Mouse (Mus musculus) lung, postnatal 0 days (tissue): ENCODE results near the gene Rapgef2. TPM values are rescaled to one million over a fixed set of nuclear protein-coding genes. Genes with fewer than 3 reads are reported as not detected.

Source experiments
- ATAC-seq: fragments of 200-750 bp; cut with Nextera tagmentation; 2 replicates; pipeline ENCODE4 v1.8.0; 2017; ENCODE audit warnings: moderate library complexity
- DNase-seq: peaks from one replicate; pipeline ENCODE4 v3.0.0-alpha.2; 2016; ENCODE audit warnings: low spot score
- H3K27ac ChIP-seq: fragments of 300-500 bp; sonication (generic); 2 replicates; pipeline ENCODE4 v1.5.1; 2014; ENCODE audit warnings: antibody characterized with exemption, mild to moderate bottlenecking, low read length, mixed read lengths
- H3K27me3 ChIP-seq: fragments of 300-500 bp; sonication (generic); replicated peaks from 2 replicates; pipeline ENCODE4 v1.6.1; 2014; ENCODE audit warnings: low read length, mixed read lengths; ENCODE audit not compliant: insufficient read depth
- H3K36me3 ChIP-seq: fragments of 300-500 bp; sonication (generic); 2 replicates; pipeline ENCODE4 v1.6.1; 2014; ENCODE audit warnings: low read length, mixed read lengths; ENCODE audit not compliant: insufficient read depth
- H3K4me1 ChIP-seq: fragments of 300-500 bp; sonication (generic); 2 replicates; pipeline ENCODE4 v1.6.1; 2014; ENCODE audit warnings: antibody characterized with exemption, low read depth, low read length, mixed read lengths; ENCODE audit not compliant: insufficient read depth
- H3K4me2 ChIP-seq: fragments of 300-500 bp; sonication (generic); replicated peaks from 2 replicates; pipeline ENCODE4 v1.6.1; 2014; ENCODE audit warnings: low read depth, mild to moderate bottlenecking, low read length, moderate library complexity, mixed read lengths
- H3K4me3 ChIP-seq: fragments of 300-500 bp; sonication (generic); 2 replicates; pipeline ENCODE4 v1.5.1; 2014; ENCODE audit warnings: low read depth, low read length
- H3K9ac ChIP-seq: fragments of 300-500 bp; sonication (generic); replicated peaks from 2 replicates; pipeline ENCODE4 v1.6.1; 2014; ENCODE audit warnings: low read depth, mild to moderate bottlenecking
- H3K9me3 ChIP-seq: fragments of 300-500 bp; sonication (generic); 2 replicates; pipeline ENCODE4 v1.6.1; 2016; ENCODE audit warnings: low read length, mixed read lengths
- CTCF ChIP-seq: IDR thresholded peaks from 2 replicates; pipeline ENCODE4 v1.5.1; 2016; ENCODE audit warnings: antibody characterized with exemption, mild to moderate bottlenecking
- EP300 ChIP-seq: IDR thresholded peaks from 2 replicates; pipeline ENCODE4 v1.6.1; 2016; ENCODE audit warnings: antibody characterized with exemption, mild to moderate bottlenecking, control low read depth
- WGBS: fragments of 180-500 bp; shearing (Covaris S2); extraction: QIAGEN DNeasy Blood & Tissue Kit; methylation state at CpG from one replicate; pipeline ENCODE4 v1.1.7; 2014; 5-methylcytosine and 5-hydroxymethylcytosine counted together
- polyA plus RNA-seq: library from polyadenylated mRNA; unstranded; fragments of >200 nt; fragmentation: Nextera tagmentation; extraction: Ambion mirVana; gene quantifications from 2 replicates; pipeline ENCODE4 v1.2.1, GENCODE M21; 2015

Rapgef2 gene
- polyA plus RNA-seq, 1 experiment from 2014 or later, result 5.8 TPM

DNA sequence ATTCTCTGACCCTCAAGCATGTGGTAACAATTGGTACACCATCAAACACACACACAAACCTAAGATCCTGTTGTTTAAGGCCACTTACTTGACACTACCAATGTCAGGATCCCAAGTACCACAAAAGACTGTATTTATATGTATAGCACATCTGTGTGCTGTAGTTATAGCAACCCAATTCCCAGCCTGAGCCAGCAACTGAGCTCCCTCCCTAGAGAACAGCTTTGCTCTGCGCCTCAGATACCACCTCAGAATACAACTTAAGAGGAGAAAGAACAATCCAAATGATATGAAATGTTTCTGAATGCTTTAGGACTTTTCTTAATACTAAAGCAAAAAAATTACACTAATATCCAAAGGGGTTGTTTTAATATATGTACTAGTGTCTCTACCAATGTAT lies 98.4 kb downstream of the Rapgef2 start:
- no peak overlapping the region for H3K4me3 ChIP-seq
- ATAC-seq (no peak), DNase-seq (no peak)
- no peaks in the 10 kb centered on the region; the same call in 1 of the 2 replicates for H3K4me1 ChIP-seq
- no peaks in the 10 kb centered on the region for H3K27me3 ChIP-seq
- H3K36me3 ChIP-seq, result no peaks in the 10 kb centered on the region
- no peak overlapping the region for H3K27ac ChIP-seq
- no peak for TF ChIP-seq CTCF
- TF ChIP-seq EP300, result no peak
- H3K9ac ChIP-seq, result no peak overlapping the region
- H3K4me2 ChIP-seq, result no peak overlapping the region
- 92% methylated on average over 1 of the region's 1 CpGs for WGBS
- no peaks in the 10 kb centered on the region for H3K9me3 ChIP-seq

DNA sequence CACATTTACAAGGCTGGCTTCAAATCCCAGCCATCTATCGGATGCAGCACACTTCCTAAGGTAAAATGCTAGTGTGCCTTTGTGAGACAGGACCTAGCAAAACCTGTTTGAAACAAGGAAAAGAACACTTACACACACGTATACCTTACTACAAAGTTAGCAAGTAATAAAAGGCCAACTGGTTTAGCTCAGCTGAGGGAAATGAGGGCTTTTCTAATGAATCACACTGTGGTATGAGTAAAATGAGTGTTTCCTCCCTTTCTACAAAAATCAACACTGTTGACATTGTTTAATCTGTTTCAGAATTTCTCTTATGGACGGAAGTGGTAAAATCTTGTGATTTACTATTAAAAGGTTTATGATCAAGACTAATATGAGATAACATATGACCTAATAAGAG lies 104.0 kb downstream of the Rapgef2 start:
- H3K4me1 ChIP-seq, result peaks cover 24% of the 10 kb centered on the region; the same call in 1 of the 2 replicates
- no peak overlapping the region for H3K4me3 ChIP-seq
- peak overlapping the region; percentile 94 for H3K27ac ChIP-seq
- no peaks in the 10 kb centered on the region for H3K27me3 ChIP-seq
- no peak overlapping the region for H3K9ac ChIP-seq
- DNase-seq (peak; percentile 55), ATAC-seq (no peak)
- WGBS, result 51% methylated on average over 3 of the region's 3 CpGs
- H3K4me2 ChIP-seq, result no peak overlapping the region
- 0 out of 2 replicates have a peak, but pooled peaks have one; percentile 35 for TF ChIP-seq EP300
- TF ChIP-seq CTCF, result no peak
- no peaks in the 10 kb centered on the region for H3K9me3 ChIP-seq
- no peaks in the 10 kb centered on the region for H3K36me3 ChIP-seq

DNA sequence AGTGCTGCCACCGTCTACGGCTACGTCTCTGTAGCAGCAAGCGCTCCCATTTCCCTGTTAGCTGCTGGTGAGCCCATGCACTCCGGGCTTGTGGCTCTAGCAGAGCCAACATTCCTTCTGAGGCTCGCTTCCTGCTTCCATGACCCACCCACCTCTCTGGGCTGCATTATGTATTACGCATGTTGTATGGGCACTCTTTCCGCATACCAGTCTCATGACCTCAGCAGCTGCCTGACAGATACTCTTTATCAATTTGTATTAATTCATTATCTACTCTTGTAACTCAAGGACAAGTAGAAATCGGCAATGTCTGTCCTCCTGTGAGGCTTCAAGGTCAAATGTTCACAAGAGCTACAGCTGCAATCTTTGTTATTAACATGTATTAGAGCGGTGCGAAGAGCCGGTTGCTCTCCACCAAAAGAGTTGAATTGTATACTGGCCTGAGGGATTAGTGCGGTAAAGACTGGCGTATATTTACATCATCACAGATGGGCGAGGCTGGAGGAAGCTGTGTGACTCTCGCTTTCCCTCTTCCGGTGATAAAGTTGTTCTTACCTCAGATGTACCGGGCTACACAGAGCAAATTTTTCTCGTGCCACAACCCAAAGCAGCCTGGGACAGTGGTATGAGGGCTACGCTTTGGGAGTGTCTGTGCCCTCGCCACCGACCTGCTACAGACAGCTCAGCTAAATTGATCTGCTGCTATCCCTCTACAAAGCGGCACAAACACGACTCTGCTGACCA lies 104.9 kb downstream of the Rapgef2 start:
- H3K4me2 ChIP-seq, result peak overlapping the region; percentile 59
- H3K4me1 ChIP-seq, result peaks cover 30% of the 10 kb centered on the region; the same call in 1 of the 2 replicates
- no peak overlapping the region for H3K9ac ChIP-seq
- DNase-seq (peak; percentile 97), ATAC-seq (peak; percentile 97)
- no peaks in the 10 kb centered on the region for H3K9me3 ChIP-seq
- peak overlapping the region; percentile 94 for H3K27ac ChIP-seq
- 8% methylated on average over 24 of the region's 24 CpGs for WGBS
- no peaks in the 10 kb centered on the region for H3K36me3 ChIP-seq
- peak; percentile 26; the same call in 1 of the 2 replicates for TF ChIP-seq CTCF
- peak; percentile 94 for TF ChIP-seq EP300
- no peaks in the 10 kb centered on the region for H3K27me3 ChIP-seq
- H3K4me3 ChIP-seq, result peak overlapping the region; percentile 33

DNA sequence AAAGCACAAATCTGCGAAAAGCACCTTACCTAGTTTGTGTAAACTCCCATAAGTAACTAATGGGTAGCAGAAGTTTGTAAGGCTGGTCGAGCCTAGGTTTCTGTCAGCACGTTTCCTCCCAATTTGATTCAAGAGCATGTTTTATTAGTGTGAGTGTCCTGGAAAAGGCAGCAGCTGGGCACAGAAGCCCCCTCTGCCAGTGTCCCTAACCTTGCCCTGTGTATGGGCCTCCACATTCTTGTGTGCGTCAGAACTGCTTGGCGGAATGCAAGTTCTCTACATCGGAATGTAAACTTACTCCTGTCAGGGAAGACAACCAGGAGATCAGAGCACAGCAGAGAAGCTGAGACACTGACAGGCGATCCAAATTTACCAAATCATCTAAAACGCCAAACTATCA lies 106.2 kb downstream of the Rapgef2 start:
- H3K4me1 ChIP-seq, result peaks cover 30% of the 10 kb centered on the region; the same call in 1 of the 2 replicates
- H3K36me3 ChIP-seq, result no peaks in the 10 kb centered on the region
- H3K27ac ChIP-seq, result peak overlapping the region; percentile 57; the same call in 1 of the 2 replicates
- ATAC-seq, result 0 out of 2 replicates have a peak, but pooled peaks have one; percentile 18
- H3K4me2 ChIP-seq, result peak overlapping the region; percentile 59
- TF ChIP-seq EP300, result no peak
- no peak for TF ChIP-seq CTCF
- no peaks in the 10 kb centered on the region for H3K27me3 ChIP-seq
- no peak overlapping the region for H3K4me3 ChIP-seq
- 21% methylated on average over 8 of the region's 8 CpGs for WGBS
- no peaks in the 10 kb centered on the region for H3K9me3 ChIP-seq
- peak; percentile 72 for DNase-seq
- H3K9ac ChIP-seq, result 0 out of 2 replicates have a peak overlapping the region, but pooled peaks have one; percentile 19

DNA sequence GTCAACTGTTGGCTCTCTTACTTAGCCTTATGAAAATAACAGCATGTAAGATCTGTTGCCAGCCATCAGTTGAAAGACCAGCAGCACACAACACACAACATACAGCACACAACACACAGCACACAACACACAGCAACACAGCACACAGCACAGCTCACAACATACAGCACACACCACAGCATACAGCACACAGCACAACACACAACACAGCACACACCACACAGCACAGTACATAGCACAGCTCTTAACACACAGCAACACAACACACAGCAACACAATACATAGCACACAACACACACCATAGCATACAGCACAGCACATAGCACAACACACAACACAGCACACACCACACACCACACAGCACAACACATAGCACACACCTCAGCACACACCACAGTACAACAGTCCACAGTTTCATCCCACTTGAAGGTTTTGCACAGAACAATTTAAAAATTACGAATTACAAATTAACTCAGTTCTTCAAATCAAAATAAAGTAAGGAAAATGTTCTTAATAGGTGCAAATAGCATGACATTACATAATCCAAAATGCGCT lies 106.7 kb downstream of the Rapgef2 start:
- Histone ChIP-seq H3K36me3 (no peaks in the 10 kb centered on the region), H3K4me2 (peak overlapping the region; percentile 59), H3K9me3 (no peaks in the 10 kb centered on the region), H3K27me3 (no peaks in the 10 kb centered on the region), H3K9ac (no peak overlapping the region), H3K4me3 (no peak overlapping the region), H3K27ac (peak overlapping the region; percentile 57; the same call in 1 of the 2 replicates), H3K4me1 (peaks cover 30% of the 10 kb centered on the region; the same call in 1 of the 2 replicates)
- ATAC-seq (no peak), DNase-seq (no peak)
- WGBS, result 81% methylated on average over 2 of the region's 2 CpGs
- no peak for TF ChIP-seq EP300
- no peak for TF ChIP-seq CTCF

DNA sequence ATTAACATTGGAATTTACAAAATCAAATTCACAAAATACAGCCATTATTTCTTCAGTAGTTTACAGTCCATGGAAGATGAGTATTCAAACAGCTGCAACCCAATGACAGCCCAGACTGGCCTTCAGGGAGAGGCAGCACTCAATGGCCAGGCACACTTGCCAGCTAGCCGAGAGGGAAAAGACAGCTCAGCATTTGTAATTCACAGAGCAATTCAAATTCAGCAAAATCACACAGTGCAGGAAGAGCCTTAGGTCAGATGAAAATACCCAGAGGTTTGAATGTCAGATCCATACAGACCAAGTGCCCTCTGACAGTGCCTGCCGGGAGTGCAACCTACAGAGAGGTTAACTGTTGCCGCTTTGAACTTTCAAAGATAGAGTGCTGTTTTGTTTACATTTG lies 107.6 kb downstream of the Rapgef2 start:
- ATAC-seq (no peak), DNase-seq (no peak)
- H3K27ac ChIP-seq, result peak overlapping the region; percentile 57; the same call in 1 of the 2 replicates
- peak overlapping the region; percentile 59 for H3K4me2 ChIP-seq
- WGBS, result 20% methylated on average over 3 of the region's 3 CpGs
- H3K4me3 ChIP-seq, result no peak overlapping the region
- H3K36me3 ChIP-seq, result no peaks in the 10 kb centered on the region
- no peaks in the 10 kb centered on the region for H3K27me3 ChIP-seq
- H3K9ac ChIP-seq, result no peak overlapping the region
- TF ChIP-seq CTCF (no peak), EP300 (no peak)
- H3K9me3 ChIP-seq, result no peaks in the 10 kb centered on the region
- peaks cover 30% of the 10 kb centered on the region; the same call in 1 of the 2 replicates for H3K4me1 ChIP-seq
